Mouse (Mus musculus) spleen, embryonic (tissue): ENCODE results near the gene Kcnj9.

Experiments
- CTCF ChIA-PET: fragments of 350-600 bp; sonication (Branson Sonifier 250); formaldehyde crosslinking; loops from one replicate; lab custom pipeline; 2022; lab: Charles Lee

Gene Kcnj9

GRCm38 (mm10) chr1:172313613-172314411 lies 15.3 kb downstream of the Kcnj9 start:
- CTCF ChIA-PET: no interaction called here

GRCm38 (mm10) chr1:172312768-172313561 lies 16.2 kb downstream of the Kcnj9 start:
- CTCF ChIA-PET: no interaction called here

GRCm38 (mm10) chr1:172311921-172312767 lies 17.0 kb downstream of the Kcnj9 start:
- CTCF ChIA-PET: interaction anchor here (0.6 to 0.7 kb wide), 2 partner anchors 18 to 72 kb away, joined by 6 to 12 read pairs; no protein-coding TSS in a partner anchor

- CTCF ChIA-PET: interaction anchor here (0.6 to 0.7 kb wide), 5 partner anchors 10 to 175 kb away, joined by 3 to 12 read pairs (median 6); no protein-coding TSS in a partner anchor
These were observed 17.7 kb downstream of the Kcnj9 start for GRCm38 (mm10) chr1:172311248-172311906.

- CTCF ChIA-PET: interaction anchor here (0.6 kb wide), 2 partner anchors 136 to 159 kb away, joined by 3 to 4 read pairs; no protein-coding TSS in a partner anchor
These were observed 19.3 kb downstream of the Kcnj9 start for GRCm38 (mm10) chr1:172309699-172310398.

GRCm38 (mm10) chr1:172308409-172308808 lies 20.7 kb downstream of the Kcnj9 start:
- CTCF ChIA-PET: interaction anchor here (0.6 kb wide), 3 partner anchors 129 to 459 kb away, joined by 3 to 4 read pairs (median 4); no protein-coding TSS in a partner anchor

GRCm38 (mm10) chr1:172307936-172308335 lies 21.2 kb downstream of the Kcnj9 start:
- CTCF ChIA-PET: interaction anchor here (0.6 kb wide), 1 partner anchor 459 kb away, joined by 4 read pairs; no protein-coding TSS in a partner anchor

GRCm38 (mm10) chr1:172306885-172307284 lies 22.2 kb downstream of the Kcnj9 start:
- CTCF ChIA-PET: interaction anchor here (0.7 kb wide), 1 partner anchor 142 kb away, joined by 3 read pairs; no protein-coding TSS in a partner anchor

- CTCF ChIA-PET: interaction anchor here (0.7 kb wide), 1 partner anchor 141 kb away, joined by 3 read pairs; no protein-coding TSS in a partner anchor
These were observed 22.9 kb downstream of the Kcnj9 start for GRCm38 (mm10) chr1:172306196-172306595.

- CTCF ChIA-PET: no interaction called here
These were observed 23.5 kb downstream of the Kcnj9 start for GRCm38 (mm10) chr1:172305635-172306034.

- CTCF ChIA-PET: interaction anchor here (0.6 to 0.7 kb wide), 2 partner anchors 82 to 296 kb away, joined by 4 to 13 read pairs; no protein-coding TSS in a partner anchor
These were observed 24.0 kb downstream of the Kcnj9 start for GRCm38 (mm10) chr1:172305153-172305552.

- CTCF ChIA-PET: interaction anchor here (0.6 to 0.7 kb wide), 2 partner anchors 81 to 295 kb away, joined by 4 to 13 read pairs; no protein-coding TSS in a partner anchor
These were observed 24.7 kb downstream of the Kcnj9 start for GRCm38 (mm10) chr1:172304443-172304842.

GRCm38 (mm10) chr1:172302851-172303250 lies 26.3 kb downstream of the Kcnj9 start:
- CTCF ChIA-PET: interaction anchor here (0.6 kb wide), 1 partner anchor 339 kb away, joined by 3 read pairs; no protein-coding TSS in a partner anchor

- CTCF ChIA-PET: no interaction called here
These were observed 26.8 kb downstream of the Kcnj9 start for GRCm38 (mm10) chr1:172302311-172302710.

- CTCF ChIA-PET: interaction anchor here (0.7 kb wide), 1 partner anchor 10 kb away, joined by 5 read pairs; no protein-coding TSS in a partner anchor
These were observed 27.9 kb downstream of the Kcnj9 start for GRCm38 (mm10) chr1:172301180-172301579.

- CTCF ChIA-PET: no interaction called here
These were observed 28.9 kb downstream of the Kcnj9 start for GRCm38 (mm10) chr1:172300247-172300646.

- CTCF ChIA-PET: interaction anchor here (0.7 kb wide), 1 partner anchor 140 kb away, joined by 4 read pairs; no protein-coding TSS in a partner anchor
These were observed 29.6 kb downstream of the Kcnj9 start for GRCm38 (mm10) chr1:172299528-172299927.

- CTCF ChIA-PET: no interaction called here
These were observed 31.2 kb downstream of the Kcnj9 start, which contains the start of gene Atp1a2 for GRCm38 (mm10) chr1:172297611-172298537. Gene Atp1a2, minus strand, starts transcription at chr1:172298064.
